Mouse (Mus musculus): Measurements from ENCODE around the gene Zdhhc20.

GRCm38 (mm10) chr14:57810886-57811285, 79.2 kb downstream of the Zdhhc20 start:
- TF ChIP-seq CTCF (conservative IDR thresholded peaks at IDR 0.05; ENCODE audit: insufficient read depth, insufficient read length, low read depth, low read length) (no peak), POLR2A (IDR thresholded peaks at IDR 0.05; ENCODE audit: low read depth, low read length) (no peak)

All from kidney, adult 2 months (tissue).